Mouse (Mus musculus) hindbrain, embryonic 13.5 days (tissue): ENCODE results near the gene Atxn7l1. TPM values are rescaled to one million over a fixed set of nuclear protein-coding genes. Genes with fewer than 3 reads are reported as not detected.

Source experiments
- ATAC-seq: fragments of 200-750 bp; cut with Nextera tagmentation; 2 replicates; pipeline ENCODE4 v1.8.0; 2017; ENCODE audit warnings: moderate TSS enrichment; ENCODE audit not compliant: low FRiP score
- H3K27ac ChIP-seq: fragments of 300-500 bp; sonication (generic); 2 replicates; pipeline ENCODE4 v1.5.1; 2015; ENCODE audit warnings: inconsistent platforms, mild to moderate bottlenecking, moderate library complexity
- H3K27me3 ChIP-seq: fragments of 300-500 bp; sonication (generic); 2 replicates; pipeline ENCODE4 v1.6.1; 2015; ENCODE audit warnings: mild to moderate bottlenecking, inconsistent platforms
- H3K36me3 ChIP-seq: fragments of 300-500 bp; sonication (generic); 2 replicates; pipeline ENCODE4 v1.6.1; 2015; ENCODE audit warnings: mild to moderate bottlenecking, inconsistent platforms
- H3K4me1 ChIP-seq: fragments of 300-500 bp; sonication (generic); replicated peaks from 2 replicates; pipeline ENCODE4 v1.6.1; 2015; ENCODE audit warnings: inconsistent platforms
- H3K4me2 ChIP-seq: fragments of 300-500 bp; sonication (generic); 2 replicates; pipeline ENCODE4 v1.6.1; 2015; ENCODE audit warnings: inconsistent platforms, mild to moderate bottlenecking, moderate library complexity
- H3K4me3 ChIP-seq: fragments of 300-500 bp; sonication (generic); 2 replicates; pipeline ENCODE4 v1.5.1; 2015; ENCODE audit warnings: mild to moderate bottlenecking, inconsistent platforms
- H3K9ac ChIP-seq: fragments of 300-500 bp; sonication (generic); 2 replicates; pipeline ENCODE4 v1.6.1; 2015; ENCODE audit warnings: mild to moderate bottlenecking, inconsistent platforms
- H3K9me3 ChIP-seq: fragments of 300-500 bp; sonication (generic); 2 replicates; pipeline ENCODE4 v1.6.1; 2016; ENCODE audit warnings: inconsistent platforms
- WGBS: fragments of 180-500 bp; shearing (Covaris S2); methylation state at CpG from one replicate; pipeline ENCODE4 v1.1.7; 2015; 5-methylcytosine and 5-hydroxymethylcytosine counted together
- polyA plus RNA-seq: library from polyadenylated mRNA; unstranded; fragments of >200 nt; fragmentation: Nextera tagmentation; extraction: Ambion mirVana; gene quantifications from 2 replicates; pipeline ENCODE4 v1.2.1, GENCODE M21; 2015

The Atxn7l1 gene
- polyA plus RNA-seq, 1 experiment from 2014 or later = 22.4 TPM

- Histone ChIP-seq H3K27me3 (no peaks in the 10 kb centered on the region), H3K36me3 (no peaks in the 10 kb centered on the region; the same call in 1 of the 2 replicates), H3K27ac (no peak overlapping the region), H3K4me2 (no peak overlapping the region), H3K9ac (no peak overlapping the region), H3K9me3 (no peaks in the 10 kb centered on the region), H3K4me3 (no peak overlapping the region), H3K4me1 (peaks cover 54% of the 10 kb centered on the region)
- WGBS = 79% methylated on average over 7 of the region's 7 CpGs
- ATAC-seq = no peak
Observed at GRCm38 (mm10) chr12:33219436-33219835, 71.9 kb downstream of the Atxn7l1 start.

DNA sequence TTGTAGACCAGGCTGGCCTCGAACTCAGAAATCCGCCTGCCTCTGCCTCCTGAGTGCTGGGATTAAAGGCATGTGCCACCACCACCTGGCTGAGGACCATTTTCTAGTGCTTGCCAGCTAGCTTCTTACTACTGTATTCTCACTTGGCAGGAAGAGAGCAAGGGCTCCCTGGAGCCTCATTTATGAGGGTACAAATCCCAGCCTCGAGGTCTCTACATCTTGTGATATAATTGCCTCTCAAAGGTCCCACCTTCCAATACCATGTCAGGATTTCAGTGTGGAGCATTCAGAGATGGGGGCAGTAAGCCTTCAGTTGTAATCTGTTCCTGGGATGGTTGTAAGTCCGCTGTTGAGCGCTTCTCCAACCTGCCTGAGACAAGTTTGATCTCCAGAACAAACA is 72.6 kb downstream of the Atxn7l1 start:
- no peaks in the 10 kb centered on the region for H3K27me3 ChIP-seq
- H3K27ac ChIP-seq = peak overlapping the region; percentile 69
- H3K4me1 ChIP-seq = peaks cover 60% of the 10 kb centered on the region
- H3K4me2 ChIP-seq = no peak overlapping the region
- no peak for ATAC-seq
- H3K4me3 ChIP-seq = no peak overlapping the region
- H3K9me3 ChIP-seq = no peaks in the 10 kb centered on the region
- no peak overlapping the region for H3K9ac ChIP-seq
- 55% methylated on average over 5 of the region's 5 CpGs for WGBS
- H3K36me3 ChIP-seq = no peaks in the 10 kb centered on the region; the same call in 1 of the 2 replicates

DNA sequence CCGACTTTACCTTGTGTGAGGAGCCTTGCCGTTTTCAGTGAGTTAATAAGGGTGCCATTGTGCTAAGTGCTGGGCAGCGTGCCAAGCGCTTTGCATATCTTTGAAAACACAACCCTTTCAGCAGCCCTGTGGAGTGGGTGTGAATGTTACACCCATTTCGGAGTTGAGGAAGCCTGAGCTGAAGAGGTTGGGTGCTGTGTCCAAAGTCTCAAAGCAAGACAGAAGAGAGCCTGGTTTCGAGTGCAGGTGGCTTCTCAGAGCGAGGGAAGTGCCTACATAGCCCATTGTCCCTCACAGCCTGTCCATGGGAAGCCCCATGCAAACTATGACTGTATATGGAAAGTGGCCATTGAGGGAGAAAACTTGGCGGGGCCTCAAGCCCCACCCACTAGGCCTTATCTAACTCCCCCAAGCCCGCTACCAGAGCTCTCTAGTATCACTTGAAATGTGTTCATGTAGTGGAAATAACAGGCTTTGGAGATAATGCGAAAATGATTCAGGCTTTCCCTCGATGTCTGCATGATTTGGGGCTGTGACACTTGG is 73.1 kb downstream of the Atxn7l1 start:
- H3K9me3 ChIP-seq = no peaks in the 10 kb centered on the region
- WGBS = 44% methylated on average over 11 of the region's 11 CpGs
- H3K4me3 ChIP-seq = no peak overlapping the region
- peak; percentile 40; the same call in 1 of the 2 replicates for ATAC-seq
- no peak overlapping the region for H3K9ac ChIP-seq
- H3K4me1 ChIP-seq = peaks cover 64% of the 10 kb centered on the region
- no peaks in the 10 kb centered on the region for H3K27me3 ChIP-seq
- H3K27ac ChIP-seq = peak overlapping the region; percentile 69
- H3K36me3 ChIP-seq = no peaks in the 10 kb centered on the region; the same call in 1 of the 2 replicates
- no peak overlapping the region for H3K4me2 ChIP-seq

DNA sequence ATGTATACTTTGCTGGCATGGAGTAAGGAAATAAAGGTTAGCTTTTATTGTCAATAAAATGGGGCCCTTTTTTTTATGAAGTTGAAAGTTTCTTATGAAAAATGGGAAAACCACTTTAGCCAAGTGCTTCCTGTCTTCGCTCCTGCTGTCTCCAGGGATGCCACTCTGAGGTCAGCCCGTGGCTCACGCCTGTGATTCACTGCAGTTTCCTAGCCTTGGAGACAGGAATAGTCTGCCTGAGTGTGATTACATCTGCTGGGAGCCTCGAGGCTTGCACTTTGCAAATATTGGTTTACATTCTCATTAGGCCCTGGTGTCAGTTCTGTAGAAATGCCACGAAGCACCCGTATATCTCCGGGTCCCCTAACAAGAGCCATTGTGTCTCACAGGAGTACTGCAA is 74.7 kb downstream of the Atxn7l1 start:
- Histone ChIP-seq H3K9ac (no peak overlapping the region), H3K9me3 (no peaks in the 10 kb centered on the region), H3K4me2 (no peak overlapping the region), H3K4me3 (no peak overlapping the region), H3K4me1 (peaks cover 70% of the 10 kb centered on the region), H3K27ac (no peak overlapping the region), H3K36me3 (no peaks in the 10 kb centered on the region; the same call in 1 of the 2 replicates), H3K27me3 (no peaks in the 10 kb centered on the region)
- 59% methylated on average over 7 of the region's 7 CpGs for WGBS
- ATAC-seq = no peak

DNA sequence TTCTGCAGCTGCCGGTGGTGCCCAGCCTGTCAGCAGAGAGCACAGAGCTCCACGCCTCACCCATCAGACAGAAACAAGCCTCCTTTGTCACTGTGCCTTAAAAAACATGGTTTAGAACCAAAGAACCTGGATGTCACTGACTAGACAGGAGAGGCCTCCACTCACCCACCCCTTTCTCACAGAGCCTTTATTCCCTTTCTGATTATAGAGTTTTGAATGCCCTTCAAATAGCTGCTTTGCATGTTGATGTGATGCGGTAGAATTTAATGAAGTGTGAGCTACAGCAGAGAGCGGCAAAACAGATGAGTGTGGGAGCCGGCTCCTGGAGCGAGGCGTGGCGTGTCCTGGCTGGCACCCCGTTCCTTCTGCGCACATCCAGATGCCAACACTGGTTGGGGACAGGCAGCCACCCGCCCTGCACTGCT is 77.6 kb downstream of the Atxn7l1 start:
- no peaks in the 10 kb centered on the region for H3K27me3 ChIP-seq
- peak overlapping the region; percentile 35; the same call in 1 of the 2 replicates for H3K9ac ChIP-seq
- peak overlapping the region; percentile 86 for H3K27ac ChIP-seq
- 18% methylated on average over 11 of the region's 11 CpGs for WGBS
- no peak overlapping the region for H3K4me3 ChIP-seq
- peak overlapping the region; percentile 33 for H3K4me2 ChIP-seq
- ATAC-seq = peak; percentile 87
- H3K4me1 ChIP-seq = peaks cover 57% of the 10 kb centered on the region
- no peaks in the 10 kb centered on the region; the same call in 1 of the 2 replicates for H3K36me3 ChIP-seq
- no peaks in the 10 kb centered on the region for H3K9me3 ChIP-seq

DNA sequence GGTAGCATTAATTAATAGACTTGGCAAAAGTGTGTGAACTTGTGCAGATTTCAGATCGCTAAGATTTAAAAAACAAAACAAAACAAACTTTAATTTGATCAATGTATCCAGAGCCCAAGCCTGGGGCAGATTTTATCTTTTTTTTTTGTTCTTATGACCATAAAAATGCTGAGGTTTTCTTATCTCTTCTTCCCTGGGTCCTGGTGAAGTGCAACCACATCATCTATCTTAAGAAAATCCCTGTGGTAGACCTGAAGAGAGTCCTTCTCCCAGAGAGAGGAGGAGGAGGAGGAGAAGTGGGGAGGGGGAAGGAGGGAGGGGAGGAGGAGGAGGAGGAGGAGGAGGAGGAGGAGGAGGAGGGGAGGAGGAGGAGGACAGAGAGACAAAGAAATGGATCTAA is 78.5 kb downstream of the Atxn7l1 start:
- H3K4me2 ChIP-seq = no peak overlapping the region
- ATAC-seq = no peak
- no peaks in the 10 kb centered on the region for H3K9me3 ChIP-seq
- 79% methylated on average over 1 of the region's 1 CpGs for WGBS
- no peak overlapping the region for H3K4me3 ChIP-seq
- H3K27me3 ChIP-seq = no peaks in the 10 kb centered on the region
- peaks cover 49% of the 10 kb centered on the region for H3K4me1 ChIP-seq
- H3K9ac ChIP-seq = no peak overlapping the region
- no peaks in the 10 kb centered on the region; the same call in 1 of the 2 replicates for H3K36me3 ChIP-seq
- no peak overlapping the region for H3K27ac ChIP-seq

- no peak for ATAC-seq
- H3K9ac ChIP-seq = no peak overlapping the region
- no peaks in the 10 kb centered on the region for H3K27me3 ChIP-seq
- H3K4me3 ChIP-seq = no peak overlapping the region
- H3K27ac ChIP-seq = no peak overlapping the region
- no peaks in the 10 kb centered on the region for H3K36me3 ChIP-seq
- H3K4me1 ChIP-seq = peaks cover 47% of the 10 kb centered on the region
- no peaks in the 10 kb centered on the region for H3K9me3 ChIP-seq
- H3K4me2 ChIP-seq = no peak overlapping the region
- WGBS = 77% methylated on average over 7 of the region's 10 CpGs
Observed at GRCm38 (mm10) chr12:33226596-33226995, 79.1 kb downstream of the Atxn7l1 start.

DNA sequence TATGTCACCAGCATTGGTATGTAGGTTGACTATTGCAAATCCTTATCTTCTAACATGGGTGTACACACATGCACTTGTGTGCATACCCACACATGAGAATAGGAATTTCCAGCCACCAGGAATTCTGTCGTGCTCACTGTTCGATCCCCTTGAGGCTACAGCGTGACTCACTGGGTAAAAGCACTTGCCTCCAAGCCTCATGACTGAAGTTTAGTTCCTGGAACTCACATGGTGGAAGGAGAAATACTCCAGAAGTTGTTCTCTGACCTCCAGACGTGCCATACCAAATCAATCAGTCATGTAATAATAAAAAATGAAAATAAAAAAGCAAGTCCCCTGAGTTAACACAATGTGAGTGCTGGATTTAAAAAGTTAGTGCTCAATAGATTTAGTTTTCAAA is 87.8 kb downstream of the Atxn7l1 start:
- Histone ChIP-seq H3K4me3 (no peak overlapping the region), H3K9me3 (no peaks in the 10 kb centered on the region), H3K27ac (no peak overlapping the region), H3K27me3 (no peaks in the 10 kb centered on the region), H3K4me1 (peaks cover 14% of the 10 kb centered on the region), H3K9ac (no peak overlapping the region), H3K4me2 (no peak overlapping the region), H3K36me3 (peaks cover 3% of the 10 kb centered on the region; the same call in 1 of the 2 replicates)
- ATAC-seq = no peak
- WGBS = 81% methylated on average over 4 of the region's 4 CpGs

- no peak for ATAC-seq
- WGBS = 69% methylated on average over 13 of the region's 13 CpGs
Observed at GRCm38 (mm10) chr12:33235771-33236323, 88.4 kb downstream of the Atxn7l1 start.

DNA sequence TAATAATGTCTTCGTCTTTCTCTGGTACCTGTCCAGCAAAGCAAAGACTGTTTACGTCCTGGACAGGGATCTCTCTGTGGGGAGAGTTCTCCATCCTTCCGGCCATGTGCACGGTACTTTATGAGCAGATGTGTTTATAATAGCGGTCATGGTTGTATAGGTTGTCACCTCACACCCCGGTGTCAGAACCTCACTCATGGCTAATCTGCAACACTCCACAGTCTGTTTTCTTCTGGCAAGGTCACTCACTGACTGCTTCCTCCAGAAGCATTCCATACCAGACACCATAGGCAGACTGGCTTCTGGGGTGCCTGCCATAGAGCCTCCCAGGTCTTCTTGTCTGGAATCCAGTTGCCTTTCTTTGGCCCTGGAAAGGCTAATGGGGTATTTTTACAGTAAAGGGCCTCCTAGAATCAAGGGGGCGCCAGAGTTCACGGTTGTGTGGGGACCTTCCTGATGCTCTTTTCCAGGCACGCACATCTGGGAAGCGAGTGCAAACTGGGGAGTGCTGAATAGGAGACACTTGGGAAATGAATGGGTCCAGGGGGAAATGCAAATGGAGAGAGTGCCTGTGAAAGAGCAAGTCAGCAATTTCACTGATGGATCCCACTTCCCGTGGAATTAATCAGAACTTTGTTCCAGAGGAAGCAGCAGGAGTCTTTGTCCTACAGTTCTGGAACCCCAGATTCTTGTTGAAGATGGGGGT is 89.0 kb downstream of the Atxn7l1 start:
- Histone ChIP-seq H3K4me3 (no peak overlapping the region), H3K36me3 (peaks cover 3% of the 10 kb centered on the region; the same call in 1 of the 2 replicates), H3K9me3 (no peaks in the 10 kb centered on the region), H3K4me1 (peaks cover 15% of the 10 kb centered on the region), H3K4me2 (no peak overlapping the region), H3K27me3 (no peaks in the 10 kb centered on the region), H3K9ac (no peak overlapping the region), H3K27ac (no peak overlapping the region)
- no peak for ATAC-seq
- 76% methylated on average over 11 of the region's 11 CpGs for WGBS

More at GRCm38 (mm10) chr12:33235771-33236323, 88.4 kb downstream of the Atxn7l1 start:
- H3K4me2 ChIP-seq = no peak overlapping the region
- H3K27ac ChIP-seq = no peak overlapping the region
- H3K9ac ChIP-seq = no peak overlapping the region
- H3K36me3 ChIP-seq = peaks cover 3% of the 10 kb centered on the region; the same call in 1 of the 2 replicates
- H3K9me3 ChIP-seq = no peaks in the 10 kb centered on the region
- H3K4me3 ChIP-seq = no peak overlapping the region
- peaks cover 14% of the 10 kb centered on the region for H3K4me1 ChIP-seq
- H3K27me3 ChIP-seq = no peaks in the 10 kb centered on the region

DNA sequence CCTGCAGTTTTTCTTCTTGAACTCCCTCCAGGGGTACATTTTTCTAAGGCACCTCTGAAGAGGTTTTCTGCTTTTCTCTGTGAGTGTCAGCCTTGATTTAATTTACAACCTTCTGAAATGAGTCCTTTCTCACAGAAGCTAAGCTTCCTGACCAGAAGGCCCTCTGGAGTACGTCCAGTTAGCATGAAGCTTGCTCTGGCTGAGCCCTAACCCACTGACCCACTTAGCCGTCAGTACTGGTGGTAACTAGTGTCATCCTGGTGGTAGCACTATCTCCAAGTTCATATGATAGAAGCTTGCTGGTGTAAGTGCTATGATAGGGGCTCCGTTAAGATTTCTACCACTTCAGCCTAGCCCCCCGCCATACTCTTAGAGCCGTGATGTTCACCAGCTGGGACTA is 89.6 kb downstream of the Atxn7l1 start:
- H3K4me2 ChIP-seq = no peak overlapping the region
- H3K9me3 ChIP-seq = no peaks in the 10 kb centered on the region
- H3K4me3 ChIP-seq = no peak overlapping the region
- no peak for ATAC-seq
- 94% methylated on average over 5 of the region's 5 CpGs for WGBS
- H3K27ac ChIP-seq = no peak overlapping the region
- H3K36me3 ChIP-seq = peaks cover 3% of the 10 kb centered on the region; the same call in 1 of the 2 replicates
- no peaks in the 10 kb centered on the region for H3K27me3 ChIP-seq
- no peak overlapping the region for H3K9ac ChIP-seq
- peaks cover 21% of the 10 kb centered on the region for H3K4me1 ChIP-seq

DNA sequence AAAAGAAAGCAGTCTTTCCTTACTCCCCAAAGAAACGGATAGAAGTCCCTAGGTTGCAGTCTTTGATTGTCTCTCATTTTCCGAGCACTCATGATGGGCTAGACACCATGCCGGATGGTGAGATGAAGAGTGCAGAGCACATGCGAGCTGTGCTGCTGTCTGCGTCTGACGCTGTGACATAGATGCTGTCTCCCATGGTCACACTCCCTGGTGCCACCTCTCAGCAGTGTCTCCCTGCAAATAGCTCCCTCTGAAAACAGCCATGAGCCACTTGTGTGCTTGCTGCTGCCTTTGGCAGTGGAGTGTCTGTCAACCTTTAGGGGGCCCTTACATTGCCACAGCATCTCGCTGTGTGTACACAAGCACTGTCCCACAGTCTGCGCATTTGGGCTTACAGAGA is 95.2 kb downstream of the Atxn7l1 start:
- ATAC-seq = no peak
- peak overlapping the region; percentile 43; the same call in 1 of the 2 replicates for H3K9ac ChIP-seq
- peaks cover 3% of the 10 kb centered on the region; the same call in 1 of the 2 replicates for H3K36me3 ChIP-seq
- no peaks in the 10 kb centered on the region for H3K9me3 ChIP-seq
- peaks cover 63% of the 10 kb centered on the region for H3K4me1 ChIP-seq
- no peaks in the 10 kb centered on the region for H3K27me3 ChIP-seq
- H3K4me3 ChIP-seq = no peak overlapping the region
- peak overlapping the region; percentile 40; the same call in 1 of the 2 replicates for H3K27ac ChIP-seq
- H3K4me2 ChIP-seq = no peak overlapping the region
- WGBS = 70% methylated on average over 8 of the region's 8 CpGs
